Mouse (Mus musculus) gastrocnemius, postnatal 4 days (tissue): ENCODE measurements at regions not wholly inside any gene's neighbourhood (a gene's known extent, or its start where the extent isn't known, plus 50 kb on each side); places are given as distances from the start of the nearest gene placed in this dataset.

Experiments
- DNase-seq, 2 experiments: peaks; one replicate each; pipeline ENCODE4 v3.0.0; 2021 to 2022; ENCODE audit warnings: low spot score in 2 of 2, mixed read lengths in 2 of 2

GRCm38 (mm10) chr3:122676077-122676476 lies 52.7 kb upstream of the Pde5a start:
- peak in 1 of 2 experiments; percentile 32 for DNase-seq

GRCm38 (mm10) chr3:122676851-122677250 lies 51.9 kb upstream of the Pde5a start:
- DNase-seq, result no peak
